Mouse (Mus musculus): ENCODE results near the gene Nectin2. TPM values are rescaled to one million over a fixed set of nuclear protein-coding genes. Genes with fewer than 3 reads are reported as not detected.

Gene Nectin2
- polyA plus RNA-seq, 1 experiment from 2014 or later: 87.0 TPM

DNA sequence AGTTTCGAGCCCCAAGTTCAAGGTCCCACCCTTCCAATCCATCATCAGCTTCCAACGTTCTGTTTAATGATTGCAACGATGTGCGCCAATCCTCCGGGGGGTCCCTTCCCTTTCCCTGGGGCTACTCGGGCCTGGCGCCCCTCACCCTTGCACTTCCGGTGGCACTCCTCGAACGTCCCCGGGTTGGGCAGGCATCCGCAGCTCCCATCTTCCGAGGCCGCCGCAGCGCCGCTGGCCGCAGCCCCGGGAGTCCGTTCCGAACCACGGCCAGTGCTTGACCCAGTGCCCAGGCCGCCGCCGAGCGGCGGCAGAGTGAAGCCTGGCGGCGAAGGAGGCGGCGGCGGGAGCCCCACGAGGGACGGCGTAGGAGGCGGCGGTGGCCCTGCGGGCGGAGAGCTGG is 35.4 kb downstream of the Nectin2 start:
- Histone ChIP-seq H3K4me2 (peak overlapping the region; percentile 91), H3K9me3 (replicated peaks; ENCODE audit: control insufficient read depth, low read length) (no peaks in the 10 kb centered on the region), H3K4me3 (ENCODE audit: low read depth, low read length) (peak overlapping the region; percentile 83), H3K9ac (ENCODE audit: low read depth, low read length) (peak overlapping the region; percentile 93), H3K36me3 (ENCODE audit: control insufficient read depth, insufficient read depth, low read length) (peaks cover 23% of the 10 kb centered on the region), H3K27me3 (ENCODE audit: control insufficient read depth, insufficient read depth, low read length) (no peaks in the 10 kb centered on the region), H3K27ac (ENCODE audit: low read depth, low read length) (peak overlapping the region; percentile 82), H3K4me1 (ENCODE audit: control insufficient read depth, insufficient read depth, low read length) (peaks cover 13% of the 10 kb centered on the region)
- WGBS (ENCODE audit: insufficient replicate concordance): 0% methylated on average over 39 of the region's 39 CpGs
- ATAC-seq (replicated peaks; ENCODE audit: insufficient number of reproducible peaks, low FRiP score, low TSS enrichment): no peak

DNA sequence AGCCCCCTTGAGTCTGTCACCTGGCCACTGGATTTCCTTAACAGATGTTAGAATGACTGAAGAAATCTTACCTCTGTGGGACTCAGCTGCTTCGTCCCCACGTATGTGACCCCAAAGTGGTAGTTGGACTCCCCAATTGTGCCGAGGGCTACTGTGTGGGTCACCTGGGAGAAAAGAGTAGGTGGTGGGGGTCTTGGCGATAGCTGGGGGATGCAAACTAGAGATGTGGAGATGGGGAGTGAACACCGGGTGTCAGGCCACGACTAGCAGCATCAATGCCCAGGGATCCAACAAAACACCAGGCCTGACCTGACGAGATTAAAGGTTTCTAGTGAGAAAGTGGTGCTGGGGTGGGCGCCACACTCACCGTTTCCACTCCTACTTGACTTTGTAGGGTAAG is 36.7 kb downstream of the Nectin2 start:
- no peaks in the 10 kb centered on the region for H3K27me3 ChIP-seq (ENCODE audit: control insufficient read depth, insufficient read depth, low read length)
- peaks cover 23% of the 10 kb centered on the region for H3K36me3 ChIP-seq (ENCODE audit: control insufficient read depth, insufficient read depth, low read length)
- no peaks in the 10 kb centered on the region for H3K9me3 ChIP-seq (replicated peaks; ENCODE audit: control insufficient read depth, low read length)
- no peak overlapping the region for H3K4me2 ChIP-seq
- no peak overlapping the region for H3K9ac ChIP-seq (ENCODE audit: low read depth, low read length)
- H3K4me1 ChIP-seq (ENCODE audit: control insufficient read depth, insufficient read depth, low read length): peaks cover 13% of the 10 kb centered on the region
- H3K4me3 ChIP-seq (ENCODE audit: low read depth, low read length): no peak overlapping the region
- no peak for ATAC-seq (replicated peaks; ENCODE audit: insufficient number of reproducible peaks, low FRiP score, low TSS enrichment)
- WGBS (ENCODE audit: insufficient replicate concordance): 82% methylated on average over 9 of the region's 9 CpGs
- no peak overlapping the region for H3K27ac ChIP-seq (ENCODE audit: low read depth, low read length)

- Histone ChIP-seq H3K4me2 (no peak overlapping the region), H3K36me3 (ENCODE audit: control insufficient read depth, insufficient read depth, low read length) (peaks cover 23% of the 10 kb centered on the region), H3K27me3 (ENCODE audit: control insufficient read depth, insufficient read depth, low read length) (no peaks in the 10 kb centered on the region), H3K4me3 (ENCODE audit: low read depth, low read length) (no peak overlapping the region), H3K4me1 (ENCODE audit: control insufficient read depth, insufficient read depth, low read length) (peaks cover 13% of the 10 kb centered on the region), H3K9ac (ENCODE audit: low read depth, low read length) (no peak overlapping the region), H3K9me3 (replicated peaks; ENCODE audit: control insufficient read depth, low read length) (no peaks in the 10 kb centered on the region), H3K27ac (ENCODE audit: low read depth, low read length) (no peak overlapping the region)
- WGBS (ENCODE audit: insufficient replicate concordance): 50% methylated on average over 4 of the region's 4 CpGs
- ATAC-seq (replicated peaks; ENCODE audit: insufficient number of reproducible peaks, low FRiP score, low TSS enrichment): no peak
Measured at GRCm38 (mm10) chr7:19713196-19713595, 37.1 kb downstream of the Nectin2 start.

- Histone ChIP-seq H3K36me3 (ENCODE audit: control insufficient read depth, insufficient read depth, low read length) (peaks cover 23% of the 10 kb centered on the region), H3K9me3 (replicated peaks; ENCODE audit: control insufficient read depth, low read length) (no peaks in the 10 kb centered on the region), H3K9ac (ENCODE audit: low read depth, low read length) (no peak overlapping the region), H3K4me1 (ENCODE audit: control insufficient read depth, insufficient read depth, low read length) (peaks cover 13% of the 10 kb centered on the region), H3K4me3 (ENCODE audit: low read depth, low read length) (no peak overlapping the region), H3K27ac (ENCODE audit: low read depth, low read length) (no peak overlapping the region), H3K4me2 (no peak overlapping the region), H3K27me3 (ENCODE audit: control insufficient read depth, insufficient read depth, low read length) (no peaks in the 10 kb centered on the region)
- 84% methylated on average over 4 of the region's 4 CpGs for WGBS (ENCODE audit: insufficient replicate concordance)
- no peak for ATAC-seq (replicated peaks; ENCODE audit: insufficient number of reproducible peaks, low FRiP score, low TSS enrichment)
Measured at GRCm38 (mm10) chr7:19712414-19712813, 37.9 kb downstream of the Nectin2 start.

- Histone ChIP-seq H3K4me2 (no peak overlapping the region), H3K36me3 (ENCODE audit: control insufficient read depth, insufficient read depth, low read length) (peaks cover 26% of the 10 kb centered on the region), H3K9ac (ENCODE audit: low read depth, low read length) (no peak overlapping the region), H3K4me1 (ENCODE audit: control insufficient read depth, insufficient read depth, low read length) (peaks cover 7% of the 10 kb centered on the region), H3K27ac (ENCODE audit: low read depth, low read length) (no peak overlapping the region), H3K9me3 (replicated peaks; ENCODE audit: control insufficient read depth, low read length) (no peaks in the 10 kb centered on the region), H3K27me3 (ENCODE audit: control insufficient read depth, insufficient read depth, low read length) (no peaks in the 10 kb centered on the region), H3K4me3 (ENCODE audit: low read depth, low read length) (no peak overlapping the region)
- ATAC-seq (replicated peaks; ENCODE audit: insufficient number of reproducible peaks, low FRiP score, low TSS enrichment): no peak
- 88% methylated on average over 10 of the region's 10 CpGs for WGBS (ENCODE audit: insufficient replicate concordance)
Measured at GRCm38 (mm10) chr7:19710650-19711049, 39.6 kb downstream of the Nectin2 start.

- H3K9ac ChIP-seq (ENCODE audit: low read depth, low read length): no peak overlapping the region
- H3K4me2 ChIP-seq: no peak overlapping the region
- H3K9me3 ChIP-seq (replicated peaks; ENCODE audit: control insufficient read depth, low read length): no peaks in the 10 kb centered on the region
- H3K4me3 ChIP-seq (ENCODE audit: low read depth, low read length): no peak overlapping the region
- H3K4me1 ChIP-seq (ENCODE audit: control insufficient read depth, insufficient read depth, low read length): peaks cover 13% of the 10 kb centered on the region
- ATAC-seq (replicated peaks; ENCODE audit: insufficient number of reproducible peaks, low FRiP score, low TSS enrichment): no peak
- WGBS (ENCODE audit: insufficient replicate concordance): 90% methylated on average over 7 of the region's 7 CpGs
- no peak overlapping the region for H3K27ac ChIP-seq (ENCODE audit: low read depth, low read length)
- no peaks in the 10 kb centered on the region for H3K27me3 ChIP-seq (ENCODE audit: control insufficient read depth, insufficient read depth, low read length)
- H3K36me3 ChIP-seq (ENCODE audit: control insufficient read depth, insufficient read depth, low read length): peaks cover 14% of the 10 kb centered on the region; the same call in 1 of the 2 replicates
Measured at GRCm38 (mm10) chr7:19705271-19705670, 45.0 kb downstream of the Nectin2 start.

- Histone ChIP-seq H3K36me3 (ENCODE audit: control insufficient read depth, insufficient read depth, low read length) (peaks cover 14% of the 10 kb centered on the region; the same call in 1 of the 2 replicates), H3K9ac (ENCODE audit: low read depth, low read length) (no peak overlapping the region), H3K4me3 (ENCODE audit: low read depth, low read length) (no peak overlapping the region), H3K4me1 (ENCODE audit: control insufficient read depth, insufficient read depth, low read length) (peaks cover 14% of the 10 kb centered on the region), H3K27ac (ENCODE audit: low read depth, low read length) (no peak overlapping the region), H3K9me3 (replicated peaks; ENCODE audit: control insufficient read depth, low read length) (no peaks in the 10 kb centered on the region), H3K27me3 (ENCODE audit: control insufficient read depth, insufficient read depth, low read length) (no peaks in the 10 kb centered on the region), H3K4me2 (no peak overlapping the region)
- no peak for ATAC-seq (replicated peaks; ENCODE audit: insufficient number of reproducible peaks, low FRiP score, low TSS enrichment)
- 90% methylated on average over 4 of the region's 4 CpGs for WGBS (ENCODE audit: insufficient replicate concordance)
Measured at GRCm38 (mm10) chr7:19704475-19704874, 45.8 kb downstream of the Nectin2 start.

GRCm38 (mm10) chr7:19702859-19703555 is 47.3 kb downstream of the Nectin2 start:
- Histone ChIP-seq H3K27ac (ENCODE audit: low read depth, low read length) (no peak overlapping the region), H3K4me2 (no peak overlapping the region), H3K4me3 (ENCODE audit: low read depth, low read length) (no peak overlapping the region), H3K4me1 (ENCODE audit: control insufficient read depth, insufficient read depth, low read length) (peaks cover 19% of the 10 kb centered on the region), H3K27me3 (ENCODE audit: control insufficient read depth, insufficient read depth, low read length) (no peaks in the 10 kb centered on the region), H3K9me3 (replicated peaks; ENCODE audit: control insufficient read depth, low read length) (no peaks in the 10 kb centered on the region), H3K9ac (ENCODE audit: low read depth, low read length) (no peak overlapping the region), H3K36me3 (ENCODE audit: control insufficient read depth, insufficient read depth, low read length) (peaks cover 10% of the 10 kb centered on the region; the same call in 1 of the 2 replicates)
- WGBS (ENCODE audit: insufficient replicate concordance): 92% methylated on average over 16 of the region's 16 CpGs
- ATAC-seq (replicated peaks; ENCODE audit: insufficient number of reproducible peaks, low FRiP score, low TSS enrichment): no peak
